Mouse (Mus musculus) monocyte, adult 2 months (primary cell): ENCODE data around the gene Ube2j1.
A peak's percentile ranks its signal among the peaks of the same experiment; 100 is the strongest.

Source experiments
- DNase-seq, 2 experiments: peaks; one replicate each; pipeline ENCODE4 v3.0.0; 2022; ENCODE audit warnings: low spot score in 2 of 2, low read depth in 1 of 2

Gene Ube2j1

GRCm38 (mm10) chr4:33012484-33012883 is 18.7 kb upstream of the Ube2j1 start:
- DNase-seq = no peak

- peak; percentile 33 to 62 for DNase-seq
These were observed 12.7 kb upstream of the Ube2j1 start for GRCm38 (mm10) chr4:33018361-33018999.

- DNase-seq = no peak
These were observed 6.8 kb upstream of the Ube2j1 start for GRCm38 (mm10) chr4:33024420-33024819.

GRCm38 (mm10) chr4:33029104-33029503 is 2.1 kb upstream of the Ube2j1 start:
- DNase-seq = no peak

GRCm38 (mm10) chr4:33030264-33031194 is 687 bp upstream of the Ube2j1 start:
- no peak for DNase-seq

- no peak for DNase-seq
These were observed 829 bp downstream of the Ube2j1 start for GRCm38 (mm10) chr4:33032045-33032444.

- DNase-seq = no peak
These were observed 2.3 kb downstream of the Ube2j1 start for GRCm38 (mm10) chr4:33033515-33033914.

- DNase-seq = no peak
These were observed 8.6 kb downstream of the Ube2j1 start for GRCm38 (mm10) chr4:33039826-33040225.

GRCm38 (mm10) chr4:33049601-33050000 is 18.4 kb downstream of the Ube2j1 start:
- DNase-seq = no peak

GRCm38 (mm10) chr4:33052055-33052454 is 20.8 kb downstream of the Ube2j1 start:
- no peak for DNase-seq

- no peak for DNase-seq
These were observed 21.4 kb downstream of the Ube2j1 start for GRCm38 (mm10) chr4:33052650-33053049.

GRCm38 (mm10) chr4:33054426-33054825 is 23.2 kb downstream of the Ube2j1 start:
- DNase-seq = no peak

GRCm38 (mm10) chr4:33056317-33056716 is 25.1 kb downstream of the Ube2j1 start:
- DNase-seq = no peak

- DNase-seq = no peak
These were observed 26.9 kb downstream of the Ube2j1 start for GRCm38 (mm10) chr4:33057890-33058687.

GRCm38 (mm10) chr4:33061158-33061557 is 29.9 kb downstream of the Ube2j1 start:
- DNase-seq = no peak

- no peak for DNase-seq
These were observed 31.8 kb downstream of the Ube2j1 start, which contains the start of gene Gabrr2 for GRCm38 (mm10) chr4:33062981-33063380. Gene Gabrr2, plus strand, starts transcription at chr4:33062999.

- no peak for DNase-seq
These were observed 33.8 kb downstream of the Ube2j1 start for GRCm38 (mm10) chr4:33064986-33065385.

- DNase-seq = no peak
These were observed 35.2 kb downstream of the Ube2j1 start for GRCm38 (mm10) chr4:33066223-33066960.

- no peak for DNase-seq
These were observed 36.1 kb downstream of the Ube2j1 start for GRCm38 (mm10) chr4:33067331-33067730.

- no peak for DNase-seq
These were observed 36.6 kb downstream of the Ube2j1 start for GRCm38 (mm10) chr4:33067826-33068225.

GRCm38 (mm10) chr4:33068894-33069293 is 37.7 kb downstream of the Ube2j1 start:
- no peak for DNase-seq
